Mouse (Mus musculus) regulatory T cell (primary cell): ENCODE data around the gene Vtn.

ENCODE experiments used
- in situ Hi-C: fragments of 300-600 bp; cut with MboI, MseI; formaldehyde crosslinking; loops from one replicate; pipeline ENCODE4 v1.15.1; 2025; ENCODE audit warnings: high pct_unique_total_duplicates

Vtn gene

GRCm38 (mm10) chr11:78499004-78499403, at the start of gene Vtn:
Gene Vtn (plus strand): TSS chr11:78499091.
- in situ Hi-C loops, result no loop called here

- in situ Hi-C loops, result no loop called here
Observed at GRCm38 (mm10) chr11:78450337-78450736, 48.6 kb upstream of the Vtn start.

- in situ Hi-C loops, result no loop called here
Observed at GRCm38 (mm10) chr11:78453675-78454074, 45.2 kb upstream of the Vtn start.

GRCm38 (mm10) chr11:78454276-78454675, 44.6 kb upstream of the Vtn start:
- in situ Hi-C loops, result no loop called here

- in situ Hi-C loops, result no loop called here
Observed at GRCm38 (mm10) chr11:78455308-78455707, 43.6 kb upstream of the Vtn start.

GRCm38 (mm10) chr11:78458740-78459139, 40.2 kb upstream of the Vtn start:
- in situ Hi-C loops, result no loop called here

- in situ Hi-C loops, result no loop called here
Observed at GRCm38 (mm10) chr11:78461894-78462293, 37.0 kb upstream of the Vtn start.

- in situ Hi-C loops, result no loop called here
Observed at GRCm38 (mm10) chr11:78462669-78463068, 36.2 kb upstream of the Vtn start.

- in situ Hi-C loops, result no loop called here
Observed at GRCm38 (mm10) chr11:78463286-78464036, 35.4 kb upstream of the Vtn start.

- in situ Hi-C loops, result no loop called here
Observed at GRCm38 (mm10) chr11:78465116-78465515, 33.8 kb upstream of the Vtn start.

- in situ Hi-C loops, result no loop called here
Observed at GRCm38 (mm10) chr11:78465568-78466180, 33.2 kb upstream of the Vtn start, which contains the start of gene Slc46a1. Gene Slc46a1 (plus strand): TSS chr11:78465697.

GRCm38 (mm10) chr11:78466242-78466912, 32.5 kb upstream of the Vtn start:
- in situ Hi-C loops, result no loop called here

- in situ Hi-C loops, result no loop called here
Observed at GRCm38 (mm10) chr11:78467515-78467914, 31.4 kb upstream of the Vtn start.

- in situ Hi-C loops, result no loop called here
Observed at GRCm38 (mm10) chr11:78467932-78468331, 31.0 kb upstream of the Vtn start.

GRCm38 (mm10) chr11:78471326-78472103, 27.4 kb upstream of the Vtn start:
- in situ Hi-C loops, result no loop called here

GRCm38 (mm10) chr11:78475289-78475688, 23.6 kb upstream of the Vtn start:
- in situ Hi-C loops, result no loop called here

- in situ Hi-C loops, result no loop called here
Observed at GRCm38 (mm10) chr11:78483639-78484038, 15.3 kb upstream of the Vtn start.

GRCm38 (mm10) chr11:78488168-78488567, 10.7 kb upstream of the Vtn start:
- in situ Hi-C loops, result no loop called here

- in situ Hi-C loops, result no loop called here
Observed at GRCm38 (mm10) chr11:78490781-78491241, 8.1 kb upstream of the Vtn start.

GRCm38 (mm10) chr11:78495904-78496303, 3.0 kb upstream of the Vtn start:
- in situ Hi-C loops, result no loop called here

- in situ Hi-C loops, result no loop called here
Observed at GRCm38 (mm10) chr11:78497071-78497541, 1.8 kb upstream of the Vtn start.
